Mouse (Mus musculus): ENCODE data around the gene Olfr1424. TPM values are rescaled to one million over a fixed set of nuclear protein-coding genes. Genes with fewer than 3 reads are reported as not detected.

Olfr1424 gene
- total RNA-seq, 2 experiments from 2014 or later, result not detected

GRCm38 (mm10) chr19:12016192-12016591 is 46.3 kb downstream of the Olfr1424 start:
- no peak overlapping the region for H3K4me3 ChIP-seq
- no peak overlapping the region for H3K27ac ChIP-seq
- no peak for DNase-seq (ENCODE audit: extremely low spot score in 1 of 2, low spot score in 2 of 2)
- no peak for TF ChIP-seq CTCF (IDR thresholded peaks at IDR 0.05)
- intact Hi-C loops (cut with DNase I), result loop anchor here (10.0 kb wide), 1 partner anchor 459 kb away; no protein-coding TSS in a partner anchor

GRCm38 (mm10) chr19:12015708-12016107 is 46.8 kb downstream of the Olfr1424 start:
- intact Hi-C loops (cut with DNase I), result loop anchor here (10.0 kb wide), 1 partner anchor 459 kb away; no protein-coding TSS in a partner anchor
- no peak for DNase-seq (ENCODE audit: extremely low spot score in 1 of 2, low spot score in 2 of 2)
- H3K27ac ChIP-seq, result no peak overlapping the region
- no peak overlapping the region for H3K4me3 ChIP-seq
- peak; percentile 56 for TF ChIP-seq CTCF (IDR thresholded peaks at IDR 0.05)

GRCm38 (mm10) chr19:12013228-12013627 is 49.3 kb downstream of the Olfr1424 start:
- H3K27ac ChIP-seq, result peak overlapping the region; percentile 16; the same call in 1 of the 2 replicates

GRCm38 (mm10) chr19:12012615-12013014 is 49.9 kb downstream of the Olfr1424 start:
- H3K27ac ChIP-seq, result peak overlapping the region; percentile 64

More at GRCm38 (mm10) chr19:12013228-12013627, 49.3 kb downstream of the Olfr1424 start:
- DNase-seq (ENCODE audit: extremely low spot score in 1 of 2, low spot score in 2 of 2), result peak in 1 of 2 experiments; percentile 42
- intact Hi-C loops (cut with DNase I), result loop anchor here (5.0 to 10.0 kb wide), 7 partner anchors 89 to 579 kb away; partner anchors contain the start of genes Olfr1427, Patl1 and Stx3
- TF ChIP-seq CTCF (IDR thresholded peaks at IDR 0.05), result no peak
- peak overlapping the region; percentile 71 for H3K4me3 ChIP-seq

DNA sequence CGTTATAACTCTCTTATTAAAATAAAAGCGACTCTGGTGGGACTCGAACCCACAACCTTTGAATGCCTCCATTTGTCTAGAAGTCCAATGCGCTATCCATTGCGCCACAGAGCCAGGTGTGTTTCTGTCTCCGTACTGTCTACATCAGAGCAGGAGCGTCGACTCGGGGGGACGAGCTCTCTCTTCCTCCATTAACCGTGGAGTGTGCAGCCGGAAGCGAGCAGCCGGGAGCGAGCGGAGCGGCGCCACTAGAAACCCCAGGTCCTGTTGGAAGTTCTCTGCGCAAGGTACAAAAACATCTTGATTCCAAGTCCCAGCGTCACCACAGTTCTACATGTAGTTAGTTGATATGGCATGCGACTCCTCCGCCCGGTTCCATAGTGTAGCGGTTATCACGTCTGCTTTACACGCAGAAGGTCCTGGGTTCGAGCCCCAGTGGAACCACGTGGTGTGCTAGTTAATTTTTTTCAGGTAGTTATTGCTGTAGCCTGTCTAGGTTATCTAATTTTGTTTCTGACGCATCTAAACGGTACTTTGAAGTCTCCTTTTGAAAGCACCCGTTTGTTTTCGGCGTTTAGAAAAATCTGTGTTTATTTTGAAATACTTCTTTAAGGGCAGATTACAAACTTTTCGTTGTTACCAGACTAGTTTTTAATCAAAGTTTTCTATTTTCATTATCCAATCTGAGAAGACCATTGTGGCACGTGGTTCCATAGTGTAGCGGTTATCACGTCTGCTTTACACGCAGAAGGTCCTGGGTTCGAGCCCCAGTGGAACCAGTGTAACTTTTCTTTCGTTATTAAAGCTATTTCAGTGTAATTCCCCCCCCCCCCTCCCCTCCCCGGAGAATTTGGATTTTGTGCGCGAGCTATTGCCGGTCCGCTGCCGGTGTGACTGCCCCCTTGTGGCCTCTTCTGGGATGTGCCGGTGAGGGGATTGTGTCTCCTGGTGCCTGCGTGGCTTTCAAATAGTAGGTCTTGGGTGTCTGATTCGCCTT is 50.6 kb downstream of the Olfr1424 start:
- peak overlapping the region; percentile 90 for H3K27ac ChIP-seq
- intact Hi-C loops (cut with DNase I), result loop anchor here (2.0 to 10.0 kb wide), 8 partner anchors 90 to 783 kb away; partner anchors contain the start of genes Olfr1427, Patl1 and Stx3

More at GRCm38 (mm10) chr19:12012615-12013014, 49.9 kb downstream of the Olfr1424 start:
- no peak for DNase-seq (ENCODE audit: extremely low spot score in 1 of 2, low spot score in 2 of 2)
- peak overlapping the region; percentile 71 for H3K4me3 ChIP-seq
- TF ChIP-seq CTCF (IDR thresholded peaks at IDR 0.05), result no peak
- intact Hi-C loops (cut with DNase I), result loop anchor here (5.0 to 10.0 kb wide), 7 partner anchors 90 to 580 kb away; partner anchors contain the start of genes Olfr1427, Patl1 and Stx3

GRCm38 (mm10) chr19:12010916-12011559 is 51.4 kb downstream of the Olfr1424 start:
- DNase-seq (ENCODE audit: extremely low spot score in 1 of 2, low spot score in 2 of 2), result peak; percentile 79 to 84
- intact Hi-C loops (cut with DNase I), result loop anchor here (2.0 to 10.0 kb wide), 8 partner anchors 91 to 784 kb away; partner anchors contain the start of genes Olfr1427, Patl1 and Stx3
- peak overlapping the region; percentile 71 for H3K4me3 ChIP-seq
- peak overlapping the region; percentile 89 for H3K27ac ChIP-seq
- no peak for TF ChIP-seq CTCF (IDR thresholded peaks at IDR 0.05)

More for the DNA sequence above, 50.6 kb downstream of the Olfr1424 start:
- DNase-seq (ENCODE audit: extremely low spot score in 1 of 2, low spot score in 2 of 2), result peak; percentile 88 to 89
- peak; percentile 67 for TF ChIP-seq CTCF (IDR thresholded peaks at IDR 0.05)
- peak overlapping the region; percentile 71 for H3K4me3 ChIP-seq

DNA sequence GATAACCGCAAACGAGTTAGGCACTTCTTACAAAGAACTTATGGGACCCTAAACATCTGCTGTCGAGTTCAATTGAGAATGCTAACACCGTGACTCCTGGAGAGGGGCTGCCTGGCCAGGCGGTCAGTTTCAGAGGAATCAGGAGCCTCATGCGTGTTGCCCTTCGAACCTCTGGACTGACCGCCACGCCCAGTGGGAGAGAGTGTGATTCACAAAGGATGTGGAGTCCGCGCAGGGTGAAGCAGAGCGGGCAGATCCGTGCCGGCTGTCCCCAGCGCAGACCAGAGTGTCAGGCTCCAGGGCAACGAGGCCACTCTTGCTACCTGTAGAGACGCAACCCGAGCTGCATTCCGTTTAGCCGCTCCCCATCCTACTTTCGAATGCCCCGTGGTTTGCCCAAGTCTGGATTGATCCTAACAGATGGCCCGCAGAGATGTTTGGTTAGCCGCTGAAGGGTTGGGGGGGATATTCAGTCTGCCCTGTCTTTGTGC is 52.2 kb downstream of the Olfr1424 start:
- intact Hi-C loops (cut with DNase I), result loop anchor here (2.0 to 10.0 kb wide), 8 partner anchors 92 to 784 kb away; partner anchors contain the start of genes Olfr1427, Patl1 and Stx3

DNA sequence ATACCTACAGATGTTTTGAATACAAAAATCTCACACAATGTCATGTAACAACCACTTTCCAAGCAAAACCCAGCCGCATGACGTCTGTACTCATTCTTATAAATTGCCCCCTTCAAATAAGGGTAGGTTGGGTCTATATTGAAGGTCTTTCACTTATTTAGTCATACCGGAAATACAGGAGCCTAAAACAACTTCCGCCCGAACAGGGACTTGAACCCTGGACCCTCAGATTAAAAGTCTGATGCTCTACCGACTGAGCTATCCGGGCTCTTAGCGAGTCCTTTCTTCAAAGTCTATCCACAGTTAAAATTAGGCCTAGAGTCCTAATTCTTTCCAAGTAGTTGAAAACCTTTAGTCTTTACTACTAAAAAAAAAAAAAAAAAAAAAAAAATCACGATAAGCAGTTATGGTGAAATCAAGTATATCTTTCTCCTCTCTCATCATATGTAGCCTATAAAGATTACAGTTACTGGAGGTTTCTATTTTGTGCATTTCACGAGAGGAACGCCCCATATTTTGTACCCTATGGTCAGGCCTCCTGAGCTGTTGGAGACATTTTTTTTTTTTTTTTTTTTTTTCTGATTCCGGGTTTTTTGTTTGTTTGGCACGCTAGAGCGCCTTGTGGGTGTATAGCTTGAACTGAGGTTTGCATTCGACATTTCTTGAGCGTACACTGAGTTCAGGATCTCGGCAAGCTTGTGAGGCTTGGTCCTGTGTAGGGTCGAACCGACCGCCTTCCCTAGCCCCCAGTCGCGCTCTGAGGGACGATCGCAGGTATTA is 52.8 kb downstream of the Olfr1424 start:
- H3K27ac ChIP-seq, result peak overlapping the region; percentile 89
- intact Hi-C loops (cut with DNase I), result loop anchor here (2.0 to 10.0 kb wide), 11 partner anchors 42 to 785 kb away; partner anchors contain the start of genes Dtx4, Olfr1427, Osbp and Patl1
- peak; percentile 77 to 81 for DNase-seq (ENCODE audit: extremely low spot score in 1 of 2, low spot score in 2 of 2)
- H3K4me3 ChIP-seq, result peak overlapping the region; percentile 71
- no peak for TF ChIP-seq CTCF (IDR thresholded peaks at IDR 0.05)

More for the DNA sequence above, 52.2 kb downstream of the Olfr1424 start:
- DNase-seq (ENCODE audit: extremely low spot score in 1 of 2, low spot score in 2 of 2), result peak; percentile 45 to 46
- peak overlapping the region; percentile 89 for H3K27ac ChIP-seq
- no peak for TF ChIP-seq CTCF (IDR thresholded peaks at IDR 0.05)
- H3K4me3 ChIP-seq, result peak overlapping the region; percentile 71

Other genes starting within 250 kb of the Olfr1424 start
- gene Stx3, start 243.3 kb downstream of the Olfr1424 start, total RNA-seq (2021), result 10 to 100 TPM; 30.9 to 31.4 TPM
- not detected for gene Olfr1417, start 223.5 kb downstream of the Olfr1424 start, total RNA-seq (2021)
- gene Olfr1418, start 201.6 kb downstream of the Olfr1424 start, total RNA-seq (2021), result not detected
- gene Olfr1419, start 187.6 kb downstream of the Olfr1424 start, total RNA-seq (2021), result not detected
- not detected for gene Olfr1420, start 176.1 kb downstream of the Olfr1424 start, total RNA-seq (2021)
- 10 to 100 TPM; 19.7 to 20.4 TPM for gene Patl1, start 150.3 kb downstream of the Olfr1424 start, total RNA-seq (2021)
- gene Osbp, start 96.7 kb downstream of the Olfr1424 start, total RNA-seq (2021), result 10 to 100 TPM; 55.6 to 57.0 TPM
- gene Olfr1423, start 21.4 kb downstream of the Olfr1424 start, total RNA-seq (2021), result not detected
- not detected for gene Olfr1425, start 15.0 kb upstream of the Olfr1424 start, total RNA-seq (2021)
- gene Olfr1426, start 29.3 kb upstream of the Olfr1424 start, total RNA-seq (2021), result not detected
- not detected for gene Olfr1427, start 40.7 kb upstream of the Olfr1424 start, total RNA-seq (2021)
- gene Olfr1428, start 53.2 kb upstream of the Olfr1424 start, total RNA-seq (2021), result not detected
- not detected for gene Olfr76, start 60.5 kb upstream of the Olfr1424 start, total RNA-seq (2021)
- gene Olfr1555-ps1, start 107.4 kb upstream of the Olfr1424 start, total RNA-seq (2021), result not detected
- gene Olfr1431, start 138.0 kb upstream of the Olfr1424 start, total RNA-seq (2021), result not detected
- not detected for gene Olfr1432, start 169.9 kb upstream of the Olfr1424 start, total RNA-seq (2021)
- not detected for gene Olfr262, start 179.0 kb upstream of the Olfr1424 start, total RNA-seq (2021)
- not detected for gene Olfr235, start 198.3 kb upstream of the Olfr1424 start, total RNA-seq (2021)
- gene Olfr1434, start 217.2 kb upstream of the Olfr1424 start, total RNA-seq (2021), result not detected
- gene Olfr1436, start 236.4 kb upstream of the Olfr1424 start, total RNA-seq (2021), result not detected